Comparison of ENCODE assay signal across 8 mouse cellular contexts in genomic region chr17:34203444-34203843, GRCm38 (mm10). TPM values are rescaled to one million over a fixed set of nuclear protein-coding genes. Genes with fewer than 3 reads are reported as not detected.
DNase-seq lines count a peak whose midpoint lies in the region; ATAC-seq and TF ChIP-seq lines count a peak whose summit lies in the region.

Gene Tap2, plus strand, starts transcription at chr17:34203527.

- no peak for ATAC-seq in kidney, embryonic 14.5 days (ENCODE audit: low FRiP score, low TSS enrichment)
- ATAC-seq in hindbrain, embryonic 14.5 days (ENCODE audit: low FRiP score), result no peak
- ATAC-seq in midbrain, embryonic 14.5 days (ENCODE audit: low FRiP score, low TSS enrichment), result no peak

- H3K9me3 ChIP-seq in kidney, embryonic 14.5 days (ENCODE audit: control insufficient read depth, low read length), result no peaks in the 10 kb centered on the region
- peaks cover 12% of the 10 kb centered on the region; the same call in 1 of the 2 replicates for H3K9me3 ChIP-seq in E14TG2a.4 (ENCODE audit: low read length)
- no peaks in the 10 kb centered on the region for H3K9me3 ChIP-seq in forebrain, embryonic 10.5 days
- H3K9me3 ChIP-seq in hindbrain, embryonic 14.5 days (ENCODE audit: control insufficient read depth, low read length), result no peaks in the 10 kb centered on the region
- H3K9me3 ChIP-seq in midbrain, embryonic 14.5 days (ENCODE audit: control insufficient read depth, low read length), result no peaks in the 10 kb centered on the region

- 76% methylated on average over 5 of the region's 5 CpGs for WGBS in kidney, embryonic 14.5 days
- 64% methylated on average over 5 of the region's 5 CpGs for WGBS in forebrain, embryonic 10.5 days
- WGBS in hindbrain, embryonic 14.5 days, result 56% methylated on average over 5 of the region's 5 CpGs
- 66% methylated on average over 5 of the region's 5 CpGs for WGBS in midbrain, embryonic 14.5 days

- H3K27me3 ChIP-seq in kidney, embryonic 14.5 days (ENCODE audit: control insufficient read depth, insufficient read depth, low read length), result peaks cover 41% of the 10 kb centered on the region
- peaks cover 72% of the 10 kb centered on the region for H3K27me3 ChIP-seq in E14TG2a.4 (ENCODE audit: insufficient read depth, low read length)
- peaks cover 89% of the 10 kb centered on the region for H3K27me3 ChIP-seq in forebrain, embryonic 10.5 days (ENCODE audit: poor library complexity, severe bottlenecking)
- peaks cover 46% of the 10 kb centered on the region for H3K27me3 ChIP-seq in hindbrain, embryonic 14.5 days (ENCODE audit: control insufficient read depth, insufficient read depth, low read length)
- peaks cover 34% of the 10 kb centered on the region for H3K27me3 ChIP-seq in midbrain, embryonic 14.5 days (ENCODE audit: control insufficient read depth, insufficient read depth, low read length)

- no peaks in the 10 kb centered on the region for H3K4me1 ChIP-seq in kidney, embryonic 14.5 days (ENCODE audit: control insufficient read depth, insufficient read depth, low read length)
- peaks cover 20% of the 10 kb centered on the region for H3K4me1 ChIP-seq in E14TG2a.4 (replicated peaks; ENCODE audit: low read depth, low read length)
- H3K4me1 ChIP-seq in forebrain, embryonic 10.5 days, result peaks cover 14% of the 10 kb centered on the region
- H3K4me1 ChIP-seq in hindbrain, embryonic 14.5 days (replicated peaks; ENCODE audit: control insufficient read depth, insufficient read depth, low read length), result 0 out of 2 replicates have a peak, but pooled peaks cover 3% of the 10 kb centered on the region
- no peaks in the 10 kb centered on the region; the same call in 1 of the 2 replicates for H3K4me1 ChIP-seq in midbrain, embryonic 14.5 days (ENCODE audit: control insufficient read depth, insufficient read depth, low read length)

- peak within 1 kb of the TSS; percentile 56 for H3K9ac ChIP-seq in kidney, embryonic 14.5 days (ENCODE audit: low read depth, low read length)
- peak within 1 kb of the TSS; percentile 59 for H3K9ac ChIP-seq in hindbrain, embryonic 14.5 days
- peak within 1 kb of the TSS; percentile 55; the same call in 1 of the 2 replicates for H3K9ac ChIP-seq in midbrain, embryonic 14.5 days (replicated peaks; ENCODE audit: low read length)

- no peak for DNase-seq in kidney, adult 8-10 months
- DNase-seq in forebrain, embryonic 10.5 days (ENCODE audit: extremely low spot score, low spot score), result no peak
- no peak for DNase-seq in hindbrain, embryonic 14.5 days (ENCODE audit: low spot score)
- DNase-seq in midbrain, embryonic 14.5 days, result no peak
- no peak for DNase-seq in urinary bladder, postnatal 4 days (ENCODE audit: low spot score in 2 of 2)
- no peak for DNase-seq in ovary, postnatal 36 days (ENCODE audit: low spot score)

- H3K27ac ChIP-seq in kidney, embryonic 14.5 days (ENCODE audit: low read depth, low read length), result no peak within 1 kb of the TSS
- peak within 1 kb of the TSS; percentile 56; the same call in 1 of the 2 replicates for H3K27ac ChIP-seq in forebrain, embryonic 10.5 days
- H3K27ac ChIP-seq in hindbrain, embryonic 14.5 days, result no peak within 1 kb of the TSS
- H3K27ac ChIP-seq in midbrain, embryonic 14.5 days (replicated peaks; ENCODE audit: low read depth, low read length), result no peak within 1 kb of the TSS

- H3K36me3 ChIP-seq in kidney, embryonic 14.5 days (ENCODE audit: control insufficient read depth, insufficient read depth, low read length), result no peaks in the 10 kb centered on the region
- no peaks in the 10 kb centered on the region for H3K36me3 ChIP-seq in E14TG2a.4 (ENCODE audit: insufficient read depth, low read length)
- H3K36me3 ChIP-seq in forebrain, embryonic 10.5 days (replicated peaks), result no peaks in the 10 kb centered on the region
- no peaks in the 10 kb centered on the region for H3K36me3 ChIP-seq in hindbrain, embryonic 14.5 days (replicated peaks; ENCODE audit: control insufficient read depth, insufficient read depth)
- no peaks in the 10 kb centered on the region for H3K36me3 ChIP-seq in midbrain, embryonic 14.5 days (ENCODE audit: control insufficient read depth, insufficient read depth, low read length)

- no peak for TF ChIP-seq CTCF in E14TG2a.4 (conservative IDR thresholded peaks at IDR 0.05; ENCODE audit: low read length)

- H3K4me2 ChIP-seq in kidney, embryonic 14.5 days (replicated peaks; ENCODE audit: low read depth, low read length), result peak within 1 kb of the TSS; percentile 93
- peak within 1 kb of the TSS; percentile 81 for H3K4me2 ChIP-seq in hindbrain, embryonic 14.5 days (replicated peaks)
- peak within 1 kb of the TSS; percentile 81 for H3K4me2 ChIP-seq in midbrain, embryonic 14.5 days (ENCODE audit: low read length)

- H3K4me3 ChIP-seq in kidney, embryonic 14.5 days (ENCODE audit: low read length), result peak within 1 kb of the TSS; percentile 63
- peak within 1 kb of the TSS; percentile 79 for H3K4me3 ChIP-seq in E14TG2a.4 (replicated peaks; ENCODE audit: low read length)
- peak within 1 kb of the TSS; percentile 70 for H3K4me3 ChIP-seq in forebrain, embryonic 10.5 days
- peak within 1 kb of the TSS; percentile 56 for H3K4me3 ChIP-seq in hindbrain, embryonic 14.5 days (replicated peaks; ENCODE audit: low read length)
- peak within 1 kb of the TSS; percentile 50 for H3K4me3 ChIP-seq in midbrain, embryonic 14.5 days (replicated peaks; ENCODE audit: low read depth, low read length)

RNA-seq across cellular contexts. Expression of gene Tap2, which starts in this region (rescaled TPM):
- 1.2 and 1.8 TPM in 2 replicates for polyA plus RNA-seq in kidney, embryonic 14.5 days (2014; fragmentation: Nextera tagmentation; extraction: Ambion mirVana)
- 0.18 and 0.60 TPM in 2 replicates for polyA plus RNA-seq in forebrain, embryonic 10.5 days (2016; fragmentation: Nextera tagmentation; extraction: Ambion mirVana)
- polyA plus RNA-seq in hindbrain, embryonic 14.5 days (2014; fragmentation: Nextera tagmentation; extraction: Ambion mirVana), result 0.72 and 1.6 TPM in 2 replicates
- polyA plus RNA-seq in midbrain, embryonic 14.5 days (2014; fragmentation: Nextera tagmentation; extraction: Ambion mirVana), result 0.77 and 1.6 TPM in 2 replicates
